Mouse (Mus musculus) megakaryocyte, embryonic 14.5 days (primary cell): Measurements from ENCODE around the gene Dph5.

Experiments
- FLI1 ChIP-seq: IDR thresholded peaks from 2 replicates; pipeline ENCODE4 v1.6.1; 2012; ENCODE audit warnings: low read length, inconsistent platforms, mixed read lengths
- GATA1 ChIP-seq: IDR thresholded peaks from 3 replicates; pipeline ENCODE4 v1.6.1; 2012; ENCODE audit warnings: mixed read lengths, low read length, inconsistent platforms, borderline replicate concordance

DNA sequence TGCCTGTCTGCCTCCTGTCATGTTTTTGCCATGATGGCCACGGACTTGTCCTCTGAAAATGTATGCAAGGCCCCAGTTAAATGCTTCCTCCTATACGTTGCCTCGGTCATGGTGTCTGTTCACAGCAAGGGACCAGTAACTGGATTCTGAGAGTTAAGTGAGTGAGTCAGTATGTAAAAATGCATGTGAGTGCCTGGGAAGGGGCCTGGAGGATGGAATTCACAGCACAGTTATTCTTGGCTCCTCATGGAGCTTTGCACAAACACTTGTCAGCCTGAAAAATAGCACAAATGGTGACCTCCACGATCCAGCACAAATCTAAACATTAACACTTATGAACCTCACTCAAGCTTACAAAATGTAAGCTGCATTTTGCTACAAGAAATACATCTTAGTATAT is 20.5 kb upstream of the Dph5 start:
- TF ChIP-seq GATA1 (no peak), FLI1 (no peak)
